Mouse (Mus musculus) embryonic fibroblast, embryonic 13.5 days (primary cell): ENCODE measurements around the gene Acp5. TPM values are rescaled to one million over a fixed set of nuclear protein-coding genes. Genes with fewer than 3 reads are reported as not detected.
A peak's percentile ranks its signal among the peaks of the same experiment; 100 is the strongest.

Source experiments
- H3K27ac ChIP-seq: 2 replicates; pipeline ENCODE4 v1.5.1; 2012; ENCODE audit warnings: low read length, control low read depth, inconsistent platforms; ENCODE audit not compliant: insufficient read depth
- H3K4me1 ChIP-seq: 2 replicates; pipeline ENCODE4 v1.6.1; 2011; ENCODE audit warnings: low read length; ENCODE audit not compliant: control insufficient read depth, insufficient read depth
- H3K4me3 ChIP-seq: 2 replicates; pipeline ENCODE4 v1.5.1; 2011; ENCODE audit warnings: mild to moderate bottlenecking, control low read depth, low read length; ENCODE audit not compliant: insufficient read depth
- CTCF ChIP-seq: IDR thresholded peaks from 2 replicates; pipeline ENCODE4 v1.5.1; 2011; ENCODE audit warnings: mild to moderate bottlenecking, control low read depth, low read length, moderate library complexity, borderline replicate concordance; ENCODE audit not compliant: insufficient read depth
- POLR2A ChIP-seq: IDR thresholded peaks from 2 replicates; pipeline ENCODE4 v1.6.1; 2011; ENCODE audit warnings: low read depth, mild to moderate bottlenecking, control low read depth, low read length, moderate library complexity
- polyA plus RNA-seq: library from polyadenylated mRNA; stranded (reverse); fragments of >200 nt; gene quantifications from 2 replicates; pipeline ENCODE4 v1.2.4, GENCODE M21; 2011; ENCODE audit warnings: low read depth; ENCODE audit not compliant: missing spikeins, insufficient read length

Gene Acp5
- polyA plus RNA-seq, 1 experiment: 3.7 TPM

DNA sequence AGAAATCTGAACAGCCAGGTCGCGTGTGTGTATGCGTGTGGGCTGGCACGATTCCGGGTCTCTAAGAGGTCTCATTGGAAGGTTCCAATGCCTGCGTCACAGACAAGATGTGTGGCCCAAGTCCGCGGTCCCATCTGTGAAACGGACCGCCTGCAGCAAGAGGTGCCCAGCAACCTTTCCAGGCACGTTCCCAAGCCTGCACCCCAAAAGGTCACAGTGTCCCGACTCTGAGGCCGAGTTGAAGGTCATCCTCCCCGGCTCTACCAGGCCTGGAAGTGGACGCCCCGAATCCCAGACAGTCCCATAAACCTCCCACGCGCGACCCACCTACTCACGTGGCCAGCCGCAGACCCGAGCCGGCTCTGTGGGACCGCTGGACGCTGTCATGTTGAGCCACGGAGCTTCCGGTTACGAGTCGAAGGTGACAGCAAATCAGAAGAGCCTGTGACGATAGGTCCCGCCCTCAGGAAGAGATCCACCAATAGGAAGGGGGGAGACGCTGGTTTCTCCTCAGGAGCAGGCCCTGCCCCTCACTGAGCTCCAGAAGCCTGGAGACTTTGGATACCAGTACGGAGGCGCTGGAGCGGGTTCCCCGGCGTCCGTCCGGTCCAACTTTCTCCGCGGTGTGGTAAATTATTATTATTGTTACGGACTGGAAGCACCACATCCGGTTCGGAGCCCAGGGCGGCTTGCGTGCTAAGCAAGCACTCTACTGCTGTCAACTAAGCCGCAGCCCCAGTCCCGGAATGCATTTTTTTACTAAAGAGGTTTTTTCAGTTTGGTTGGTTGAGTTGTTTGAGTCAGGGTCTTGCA, 50.3 kb downstream of the Acp5 start, which contains the start of gene Ecsit:
Gene Ecsit, minus strand, starts transcription at position 417 of the 813 bp plus-strand sequence.
- TF ChIP-seq POLR2A (peak; percentile 72), CTCF (no peak)

GRCm38 (mm10) chr9:22084667-22085021, 50.9 kb downstream of the Acp5 start:
- TF ChIP-seq CTCF (no peak), POLR2A (no peak)
- peak overlapping the region; percentile 72 for H3K4me3 ChIP-seq
- H3K27ac ChIP-seq: no peak overlapping the region
- 0 out of 2 replicates have a peak, but pooled peaks cover 4% of the 10 kb centered on the region for H3K4me1 ChIP-seq

More for the DNA sequence above, 50.3 kb downstream of the Acp5 start, which contains the start of gene Ecsit:
- Histone ChIP-seq H3K27ac (peak within 1 kb of the TSS; percentile 86), H3K4me3 (peak within 1 kb of the TSS; percentile 72), H3K4me1 (0 out of 2 replicates have a peak, but pooled peaks cover 4% of the 10 kb centered on the region)

Other genes with a start within 250 kb of the Acp5 start
- 6.7 and 13.5 TPM in 2 replicates for gene Rab3d, start 217.5 kb downstream of the Acp5 start, polyA plus RNA-seq
- 5.6 and 6.2 TPM in 2 replicates for gene Ccdc159, start 208.2 kb downstream of the Acp5 start, polyA plus RNA-seq
- 21.0 and 25.4 TPM in 2 replicates for gene Tmem205, start 208.2 kb downstream of the Acp5 start, polyA plus RNA-seq
- gene Plppr2, start 198.7 kb downstream of the Acp5 start, polyA plus RNA-seq: 13.1 and 14.9 TPM in 2 replicates
- gene Swsap1, start 180.0 kb downstream of the Acp5 start, polyA plus RNA-seq: 5.7 and 6.9 TPM in 2 replicates
- not detected in 2 replicates for gene Epor, start 172.2 kb downstream of the Acp5 start, polyA plus RNA-seq
- gene Rgl3, start 146.3 kb downstream of the Acp5 start, polyA plus RNA-seq: 1.2 and 2.4 TPM in 2 replicates
- gene Ccdc151, start 133.1 kb downstream of the Acp5 start, polyA plus RNA-seq: 0.32 TPM in 1 of 2 replicates, not detected in the other
- gene Prkcsh, start 132.9 kb downstream of the Acp5 start, polyA plus RNA-seq: 144 and 153 TPM in 2 replicates
- not detected in 2 replicates for gene Elavl3, start 83.7 kb downstream of the Acp5 start, polyA plus RNA-seq
- not detected in 2 replicates for gene Gm49318, start 64.5 kb downstream of the Acp5 start, polyA plus RNA-seq
- 4.4 and 5.4 TPM in 2 replicates for gene Zfp653, start 64.3 kb downstream of the Acp5 start, polyA plus RNA-seq
- gene Ecsit, start 50.3 kb downstream of the Acp5 start, polyA plus RNA-seq: 15.8 and 16.5 TPM in 2 replicates
- gene Cnn1, start 36.5 kb downstream of the Acp5 start, polyA plus RNA-seq: 203 and 419 TPM in 2 replicates
- 65.2 and 69.7 TPM in 2 replicates for gene Elof1, start 18.5 kb downstream of the Acp5 start, polyA plus RNA-seq
- 20.4 and 21.5 TPM in 2 replicates for gene Pigyl, start 21.1 kb upstream of the Acp5 start, polyA plus RNA-seq
- not detected in 2 replicates for gene Zfp872, start 52.4 kb upstream of the Acp5 start, polyA plus RNA-seq
- gene Zfp809, start 90.0 kb upstream of the Acp5 start, polyA plus RNA-seq: 35.7 and 38.8 TPM in 2 replicates
- gene Zfp599, start 124.2 kb upstream of the Acp5 start, polyA plus RNA-seq: 3.3 and 3.6 TPM in 2 replicates
- gene Zfp810, start 171.9 kb upstream of the Acp5 start, polyA plus RNA-seq: 12.9 and 13.5 TPM in 2 replicates